Mouse (Mus musculus): Measurements from ENCODE around the gene Arel1. TPM values are rescaled to one million over a fixed set of nuclear protein-coding genes. Genes with fewer than 3 reads are reported as not detected.
A peak's percentile ranks its signal among the peaks of the same experiment; 100 is the strongest.

The Arel1 gene
- polyA plus RNA-seq, 1 experiment from 2014 or later: 21.8 TPM

DNA sequence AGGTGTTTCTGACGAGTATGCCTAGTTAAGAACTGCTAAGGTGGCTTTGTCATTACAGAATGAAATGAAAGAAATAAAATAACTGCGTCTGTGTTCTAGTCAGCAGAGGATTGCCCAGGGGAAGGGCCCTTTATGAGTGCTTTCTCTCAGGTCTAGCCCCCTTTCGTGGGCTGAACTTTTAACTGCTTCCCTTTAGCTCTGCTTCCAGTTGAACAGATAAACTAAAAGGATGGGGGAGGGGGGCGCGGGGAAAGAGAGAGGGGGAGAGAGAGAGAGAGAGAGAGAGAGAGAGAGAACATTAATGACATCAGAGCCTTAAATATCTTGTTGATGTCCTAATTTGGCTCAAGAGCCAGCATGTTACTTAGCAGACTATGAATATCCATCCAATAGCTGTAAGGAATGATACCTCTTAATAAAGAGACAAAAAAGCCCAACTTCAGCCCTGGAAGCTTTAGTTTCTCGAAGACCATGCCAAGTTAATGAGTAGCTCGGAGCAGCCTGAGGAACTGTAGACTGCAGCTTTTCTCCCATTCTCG is 48.8 kb downstream of the Arel1 start:
- no peak overlapping the region for H3K9ac ChIP-seq
- ATAC-seq (ENCODE audit: insufficient number of reproducible peaks, insufficient read depth, low FRiP score, low TSS enrichment): no peak
- no peaks in the 10 kb centered on the region for H3K9me3 ChIP-seq
- no peaks in the 10 kb centered on the region for H3K4me1 ChIP-seq
- H3K4me2 ChIP-seq (replicated peaks): no peak overlapping the region
- peaks cover 81% of the 10 kb centered on the region for H3K36me3 ChIP-seq
- no peaks in the 10 kb centered on the region for H3K27me3 ChIP-seq
- H3K27ac ChIP-seq: no peak overlapping the region
- 81% methylated on average over 8 of the region's 8 CpGs for WGBS
- H3K4me3 ChIP-seq: no peak overlapping the region

DNA sequence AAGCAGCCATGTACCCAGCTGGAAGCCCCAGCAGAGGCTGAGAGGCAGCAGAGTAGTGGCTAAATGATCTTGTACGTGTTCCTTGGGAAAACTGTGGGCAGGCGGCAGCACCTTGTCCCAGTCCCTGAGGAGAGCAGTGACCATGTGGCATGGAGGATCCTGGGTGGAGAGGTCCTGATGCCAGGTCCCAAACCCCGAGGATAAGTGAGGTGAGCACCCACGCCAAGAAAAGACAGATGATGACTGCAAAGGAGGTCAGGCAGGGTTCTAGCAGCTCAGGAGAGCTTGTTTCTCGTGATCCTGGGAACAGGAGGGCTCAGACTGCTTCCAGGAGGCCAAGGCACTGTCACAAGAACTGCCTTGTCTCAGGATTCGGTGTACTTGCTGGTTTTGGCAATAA is 51.9 kb downstream of the Arel1 start:
- H3K4me1 ChIP-seq: peaks cover 15% of the 10 kb centered on the region; the same call in 1 of the 2 replicates
- no peak overlapping the region for H3K27ac ChIP-seq
- no peak overlapping the region for H3K9ac ChIP-seq
- H3K4me3 ChIP-seq: no peak overlapping the region
- ATAC-seq (ENCODE audit: insufficient number of reproducible peaks, insufficient read depth, low FRiP score, low TSS enrichment): no peak
- H3K36me3 ChIP-seq: peaks cover 60% of the 10 kb centered on the region
- H3K4me2 ChIP-seq (replicated peaks): no peak overlapping the region
- no peaks in the 10 kb centered on the region for H3K27me3 ChIP-seq
- WGBS: 92% methylated on average over 6 of the region's 6 CpGs
- H3K9me3 ChIP-seq: no peaks in the 10 kb centered on the region

DNA sequence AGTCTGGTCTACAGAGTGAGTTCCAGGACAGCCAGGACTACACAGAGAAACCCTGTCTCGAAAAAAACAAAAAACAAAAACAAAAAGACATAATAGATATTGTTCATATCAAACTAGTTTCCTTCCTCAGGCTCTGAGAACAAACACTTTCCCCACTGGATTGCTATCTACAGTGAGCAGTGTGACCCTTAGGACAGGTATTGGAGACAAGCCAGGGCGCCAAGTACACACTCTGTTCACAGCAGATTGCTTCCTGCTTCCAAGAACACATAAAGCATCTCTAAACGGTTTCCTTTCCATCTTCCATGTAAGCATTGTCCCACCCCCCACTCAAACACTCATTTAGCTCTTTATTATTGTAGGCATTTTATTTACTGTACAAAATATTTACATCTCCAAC is 52.9 kb downstream of the Arel1 start:
- Histone ChIP-seq H3K36me3 (peaks cover 52% of the 10 kb centered on the region), H3K27me3 (no peaks in the 10 kb centered on the region), H3K9ac (no peak overlapping the region), H3K9me3 (no peaks in the 10 kb centered on the region), H3K4me1 (peaks cover 22% of the 10 kb centered on the region; the same call in 1 of the 2 replicates), H3K27ac (no peak overlapping the region), H3K4me3 (no peak overlapping the region), H3K4me2 (replicated peaks) (no peak overlapping the region)
- ATAC-seq (ENCODE audit: insufficient number of reproducible peaks, insufficient read depth, low FRiP score, low TSS enrichment): no peak
- 82% methylated on average over 3 of the region's 3 CpGs for WGBS

DNA sequence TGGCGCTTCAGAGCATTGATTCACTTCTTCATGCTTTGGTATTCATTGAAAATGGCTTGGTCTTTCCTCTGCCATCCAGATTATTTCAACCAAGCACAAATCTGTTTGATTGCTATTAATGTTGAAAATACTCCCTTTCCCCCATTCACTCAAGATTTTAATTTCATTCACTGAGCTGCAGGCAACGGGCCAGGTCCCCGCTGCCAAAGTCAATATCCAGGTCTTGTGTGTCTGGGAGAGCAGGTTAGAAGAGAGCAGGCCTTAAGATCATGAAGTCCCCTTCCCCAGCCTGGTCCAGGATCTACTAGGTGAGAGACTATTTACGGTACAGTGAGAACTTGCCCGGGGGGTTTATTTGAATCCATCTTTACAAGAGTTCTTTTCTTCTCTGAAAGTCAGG is 55.7 kb downstream of the Arel1 start:
- Histone ChIP-seq H3K27ac (no peak overlapping the region), H3K4me2 (replicated peaks) (no peak overlapping the region), H3K4me1 (peaks cover 25% of the 10 kb centered on the region; the same call in 1 of the 2 replicates), H3K9ac (no peak overlapping the region), H3K9me3 (no peaks in the 10 kb centered on the region), H3K36me3 (peaks cover 28% of the 10 kb centered on the region), H3K27me3 (no peaks in the 10 kb centered on the region), H3K4me3 (no peak overlapping the region)
- 85% methylated on average over 5 of the region's 5 CpGs for WGBS
- ATAC-seq (ENCODE audit: insufficient number of reproducible peaks, insufficient read depth, low FRiP score, low TSS enrichment): no peak

DNA sequence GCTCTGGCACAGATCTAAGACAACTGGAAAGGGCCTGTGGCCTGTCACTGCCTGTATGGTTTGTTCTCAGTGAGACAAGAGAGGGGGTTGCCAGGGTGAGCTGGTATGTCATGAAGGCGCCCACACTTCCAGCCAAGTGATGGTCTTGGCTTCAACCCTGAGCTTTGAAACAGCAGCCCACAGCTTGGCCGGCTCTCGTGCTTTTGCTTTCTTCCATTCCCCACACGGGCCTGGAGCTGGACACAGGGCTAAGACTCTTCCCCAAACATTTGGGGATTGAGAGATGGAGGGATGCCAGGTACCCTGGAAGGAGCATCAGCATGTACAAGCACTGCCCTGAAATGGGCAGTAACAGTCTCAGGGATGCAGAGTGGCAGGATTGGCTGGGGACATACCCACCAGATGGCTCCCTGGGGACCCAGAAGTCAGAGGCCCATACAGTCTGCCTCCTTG is 58.0 kb downstream of the Arel1 start:
- H3K36me3 ChIP-seq: peaks cover 11% of the 10 kb centered on the region
- no peaks in the 10 kb centered on the region for H3K27me3 ChIP-seq
- no peak overlapping the region for H3K27ac ChIP-seq
- ATAC-seq (ENCODE audit: insufficient number of reproducible peaks, insufficient read depth, low FRiP score, low TSS enrichment): no peak
- H3K4me2 ChIP-seq (replicated peaks): no peak overlapping the region
- H3K9ac ChIP-seq: no peak overlapping the region
- H3K4me1 ChIP-seq: peaks cover 28% of the 10 kb centered on the region
- no peak overlapping the region for H3K4me3 ChIP-seq
- no peaks in the 10 kb centered on the region for H3K9me3 ChIP-seq
- 91% methylated on average over 4 of the region's 4 CpGs for WGBS

- 85% methylated on average over 2 of the region's 2 CpGs for WGBS
- H3K4me1 ChIP-seq: peaks cover 38% of the 10 kb centered on the region
- H3K9me3 ChIP-seq: no peaks in the 10 kb centered on the region
- H3K4me3 ChIP-seq: no peak overlapping the region
- H3K9ac ChIP-seq: no peak overlapping the region
- H3K36me3 ChIP-seq: 0 out of 2 replicates have a peak, but pooled peaks cover 2% of the 10 kb centered on the region
- ATAC-seq (ENCODE audit: insufficient number of reproducible peaks, insufficient read depth, low FRiP score, low TSS enrichment): no peak
- no peak overlapping the region for H3K4me2 ChIP-seq (replicated peaks)
- no peaks in the 10 kb centered on the region for H3K27me3 ChIP-seq
- H3K27ac ChIP-seq: no peak overlapping the region
These were observed 59.1 kb downstream of the Arel1 start for GRCm38 (mm10) chr12:84911640-84912039.

- no peak for ATAC-seq (ENCODE audit: insufficient number of reproducible peaks, insufficient read depth, low FRiP score, low TSS enrichment)
- Histone ChIP-seq H3K9me3 (no peaks in the 10 kb centered on the region), H3K27ac (no peak overlapping the region), H3K36me3 (no peaks in the 10 kb centered on the region), H3K4me1 (peaks cover 36% of the 10 kb centered on the region), H3K27me3 (no peaks in the 10 kb centered on the region), H3K4me3 (no peak overlapping the region), H3K9ac (no peak overlapping the region), H3K4me2 (replicated peaks) (no peak overlapping the region)
- WGBS: 91% methylated on average over 4 of the region's 4 CpGs
These were observed 60.6 kb downstream of the Arel1 start for GRCm38 (mm10) chr12:84910066-84910465.

DNA sequence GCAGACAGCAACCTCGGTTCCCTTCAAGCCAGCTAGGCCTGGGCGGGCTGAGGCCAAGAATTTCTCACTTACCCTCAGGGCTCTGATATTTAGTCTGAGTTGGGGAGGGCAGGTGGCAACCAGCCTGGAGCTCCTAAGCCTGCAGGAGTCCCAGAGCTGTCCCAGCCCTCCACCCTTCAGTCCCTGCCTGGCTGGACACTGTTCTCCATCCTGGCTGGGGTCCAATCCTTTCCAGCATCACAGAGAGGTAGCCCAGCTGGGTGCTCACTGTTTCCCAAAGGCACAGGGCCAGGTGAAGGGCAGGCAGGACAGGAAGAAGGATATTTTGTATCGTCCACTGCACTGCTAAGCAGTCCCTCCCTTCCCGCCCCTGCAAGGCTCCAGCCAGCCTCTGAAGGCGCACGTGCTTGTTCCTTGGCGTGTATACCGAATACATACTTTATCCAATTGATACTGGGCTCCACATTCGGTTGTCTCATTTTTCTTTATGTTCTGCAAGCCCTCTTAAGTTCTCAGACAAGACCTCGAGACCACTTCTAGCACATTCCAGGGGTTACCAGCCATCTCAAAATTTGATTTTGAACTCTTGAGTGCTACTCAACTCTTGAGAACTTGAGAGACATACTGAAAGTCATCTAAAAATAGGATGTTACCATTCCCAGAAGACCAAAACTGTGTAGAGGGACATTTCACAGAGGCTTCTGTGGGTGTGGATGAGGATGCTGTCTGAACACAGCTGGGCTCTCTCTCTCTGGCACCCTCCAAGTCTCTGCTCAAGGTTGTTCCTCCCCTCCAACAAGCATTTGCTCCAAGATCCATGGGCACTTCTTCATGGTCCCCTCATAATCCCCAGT is 62.8 kb downstream of the Arel1 start:
- H3K4me1 ChIP-seq: peaks cover 17% of the 10 kb centered on the region
- no peak overlapping the region for H3K9ac ChIP-seq

DNA sequence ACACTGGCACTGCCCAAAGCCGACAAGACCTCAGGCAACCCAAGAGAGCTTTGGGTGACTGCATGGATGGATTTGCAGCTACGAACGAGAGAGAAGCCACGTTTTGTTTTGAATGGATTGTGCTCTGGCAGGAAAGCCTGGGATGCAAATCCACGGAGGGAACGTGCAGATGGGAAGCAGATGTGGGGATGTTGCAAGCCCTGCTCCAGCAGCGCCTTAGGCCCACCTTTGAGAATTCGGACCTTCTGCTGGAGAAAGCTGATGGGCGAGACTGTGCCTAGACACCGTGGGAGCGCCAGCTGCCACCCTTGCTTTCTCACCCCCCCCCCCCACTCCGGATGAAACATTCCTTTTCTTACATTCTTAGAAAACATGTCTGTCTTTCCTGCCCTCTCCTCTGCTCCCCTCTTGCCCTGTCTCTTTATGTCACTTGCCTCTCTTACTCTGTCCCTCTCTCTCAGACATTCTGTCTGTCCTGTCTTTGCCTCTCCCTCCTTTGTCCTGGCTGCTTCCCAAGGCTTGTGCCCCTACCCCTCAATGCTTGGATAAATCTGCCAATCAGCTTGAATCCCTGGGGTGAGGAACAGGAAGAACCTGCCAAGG is 63.6 kb downstream of the Arel1 start:
- Histone ChIP-seq H3K27me3 (no peaks in the 10 kb centered on the region), H3K27ac (peak overlapping the region; percentile 71), H3K4me2 (replicated peaks) (no peak overlapping the region), H3K4me1 (peaks cover 17% of the 10 kb centered on the region), H3K4me3 (no peak overlapping the region), H3K9ac (no peak overlapping the region), H3K9me3 (no peaks in the 10 kb centered on the region), H3K36me3 (no peaks in the 10 kb centered on the region)
- 26% methylated on average over 12 of the region's 12 CpGs for WGBS
- peak; percentile 53; the same call in 1 of the 2 replicates for ATAC-seq (ENCODE audit: insufficient number of reproducible peaks, insufficient read depth, low FRiP score, low TSS enrichment)

More for the DNA sequence above, 62.8 kb downstream of the Arel1 start:
- 61% methylated on average over 10 of the region's 10 CpGs for WGBS
- peak overlapping the region; percentile 71 for H3K27ac ChIP-seq
- H3K4me2 ChIP-seq (replicated peaks): no peak overlapping the region
- peak; percentile 18; the same call in 1 of the 2 replicates for ATAC-seq (ENCODE audit: insufficient number of reproducible peaks, insufficient read depth, low FRiP score, low TSS enrichment)
- H3K27me3 ChIP-seq: no peaks in the 10 kb centered on the region
- H3K36me3 ChIP-seq: no peaks in the 10 kb centered on the region
- no peak overlapping the region for H3K4me3 ChIP-seq
- H3K9me3 ChIP-seq: no peaks in the 10 kb centered on the region

DNA sequence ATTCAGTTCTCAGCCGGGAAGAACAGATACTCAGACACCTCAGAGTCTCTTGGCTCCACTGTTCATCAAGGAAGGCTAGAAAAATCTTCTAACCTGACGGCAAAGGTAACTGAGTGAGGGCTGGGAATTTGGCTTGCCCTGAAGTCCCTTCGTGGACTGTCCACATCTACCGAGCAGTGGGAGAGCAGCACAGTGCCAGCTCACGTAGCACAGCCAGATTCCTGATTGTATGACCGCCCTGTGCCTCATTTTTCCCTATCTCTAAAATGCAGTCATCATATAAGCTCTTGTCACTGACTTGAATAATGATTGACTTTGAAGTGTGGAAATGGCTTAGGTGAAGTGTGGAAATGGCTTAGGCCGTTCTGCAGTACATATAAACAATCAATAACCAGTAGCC is 66.3 kb downstream of the Arel1 start:
- Histone ChIP-seq H3K9me3 (no peaks in the 10 kb centered on the region), H3K27me3 (no peaks in the 10 kb centered on the region), H3K27ac (no peak overlapping the region), H3K36me3 (no peaks in the 10 kb centered on the region), H3K4me2 (replicated peaks) (no peak overlapping the region), H3K4me1 (peaks cover 14% of the 10 kb centered on the region), H3K4me3 (no peak overlapping the region), H3K9ac (no peak overlapping the region)
- no peak for ATAC-seq (ENCODE audit: insufficient number of reproducible peaks, insufficient read depth, low FRiP score, low TSS enrichment)
- 77% methylated on average over 7 of the region's 7 CpGs for WGBS

DNA sequence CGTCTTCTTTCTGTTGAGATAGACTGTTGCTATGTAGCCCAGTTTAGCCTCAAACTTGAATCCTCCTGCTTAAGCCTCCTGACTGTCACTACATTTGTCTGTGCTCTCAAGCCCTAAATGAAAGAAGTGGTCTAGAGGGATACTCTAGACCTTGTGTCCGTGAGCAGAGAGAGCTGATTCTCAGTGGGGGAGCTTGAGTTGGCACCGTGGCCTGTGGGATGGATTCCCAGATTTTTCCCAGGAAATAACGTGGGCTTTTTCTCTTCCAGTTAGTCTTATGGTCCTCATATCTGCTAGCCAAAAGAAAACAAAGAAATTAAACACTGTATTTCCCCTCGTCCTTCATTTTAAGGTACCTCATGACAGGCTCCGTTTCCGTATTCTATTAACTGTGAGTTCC is 70.4 kb downstream of the Arel1 start:
- H3K27me3 ChIP-seq: no peaks in the 10 kb centered on the region
- no peak overlapping the region for H3K27ac ChIP-seq
- no peaks in the 10 kb centered on the region for H3K4me1 ChIP-seq
- H3K4me2 ChIP-seq (replicated peaks): no peak overlapping the region
- no peaks in the 10 kb centered on the region for H3K36me3 ChIP-seq
- H3K9ac ChIP-seq: no peak overlapping the region
- no peak overlapping the region for H3K4me3 ChIP-seq
- WGBS: 82% methylated on average over 7 of the region's 7 CpGs
- no peaks in the 10 kb centered on the region for H3K9me3 ChIP-seq
- no peak for ATAC-seq (ENCODE audit: insufficient number of reproducible peaks, insufficient read depth, low FRiP score, low TSS enrichment)

- Histone ChIP-seq H3K9me3 (no peaks in the 10 kb centered on the region), H3K9ac (no peak overlapping the region), H3K4me2 (replicated peaks) (no peak overlapping the region), H3K27me3 (no peaks in the 10 kb centered on the region), H3K4me3 (no peak overlapping the region), H3K4me1 (no peaks in the 10 kb centered on the region), H3K36me3 (no peaks in the 10 kb centered on the region), H3K27ac (no peak overlapping the region)
- ATAC-seq (ENCODE audit: insufficient number of reproducible peaks, insufficient read depth, low FRiP score, low TSS enrichment): no peak
- WGBS: 80% methylated on average over 5 of the region's 5 CpGs
These were observed 73.4 kb downstream of the Arel1 start for GRCm38 (mm10) chr12:84897322-84897721.
